Mouse (Mus musculus): ENCODE results near the gene Opn3. TPM values are rescaled to one million over a fixed set of nuclear protein-coding genes. Genes with fewer than 3 reads are reported as not detected.

The Opn3 gene
- total RNA-seq (2021): 1 to 10 TPM; 5.1 to 5.5 TPM
- long read RNA-seq, experiment 1, transcript Opn3-201 (4 exons, 1,913 nt): major isoform, 12 of 12 reads
- long read RNA-seq, experiment 1, partial matches to known transcripts: 0 of 12 reads
- long read RNA-seq, experiment 1, other reads (novel, unspliced or antisense): 0 of 12 reads
- long read RNA-seq, experiment 2, transcript Opn3-201 (4 exons, 1,913 nt): major isoform, 8 of 8 reads
- long read RNA-seq, experiment 2, partial matches to known transcripts: 0 of 8 reads
- long read RNA-seq, experiment 2, other reads (novel, unspliced or antisense): 0 of 8 reads

- DNase-seq: peak; percentile 100
Observed at GRCm38 (mm10) chr1:175692246-175692996, at the start of gene Opn3, which contains the start of gene Chml. Gene Opn3, minus strand, starts transcription at chr1:175692776. Gene Chml, minus strand, starts transcription at chr1:175692901.

- no peak for DNase-seq
Observed at GRCm38 (mm10) chr1:175725771-175726170, 33.2 kb upstream of the Opn3 start.

GRCm38 (mm10) chr1:175716832-175717231 is 24.3 kb upstream of the Opn3 start:
- peak; percentile 28 for DNase-seq

GRCm38 (mm10) chr1:175712338-175712909 is 19.8 kb upstream of the Opn3 start:
- DNase-seq: peak; percentile 77

GRCm38 (mm10) chr1:175708013-175708412 is 15.4 kb upstream of the Opn3 start:
- no peak for DNase-seq

- no peak for DNase-seq
Observed at GRCm38 (mm10) chr1:175707599-175707998, 15.0 kb upstream of the Opn3 start.

GRCm38 (mm10) chr1:175701145-175701544 is 8.6 kb upstream of the Opn3 start:
- DNase-seq: no peak

- no peak for DNase-seq
Observed at GRCm38 (mm10) chr1:175699796-175700195, 7.2 kb upstream of the Opn3 start.

GRCm38 (mm10) chr1:175699375-175699774 is 6.8 kb upstream of the Opn3 start:
- DNase-seq: no peak

GRCm38 (mm10) chr1:175698293-175698692 is 5.7 kb upstream of the Opn3 start, which contains the start of gene Wdr64:
Gene Wdr64, plus strand, starts transcription at chr1:175698593.
- no peak for DNase-seq

GRCm38 (mm10) chr1:175693429-175693960 is 919 bp upstream of the Opn3 start:
- no peak for DNase-seq

- no peak for DNase-seq
Observed at GRCm38 (mm10) chr1:175692997-175693361, 403 bp upstream of the Opn3 start.

GRCm38 (mm10) chr1:175691686-175692245 is 810 bp downstream of the Opn3 start:
- peak; percentile 14 for DNase-seq

- DNase-seq: no peak
Observed at GRCm38 (mm10) chr1:175680995-175681394, 11.6 kb downstream of the Opn3 start.

GRCm38 (mm10) chr1:175677459-175677858 is 15.1 kb downstream of the Opn3 start:
- no peak for DNase-seq

GRCm38 (mm10) chr1:175675116-175675515 is 17.5 kb downstream of the Opn3 start:
- DNase-seq: no peak

GRCm38 (mm10) chr1:175673563-175674325 is 18.8 kb downstream of the Opn3 start:
- no peak for DNase-seq

GRCm38 (mm10) chr1:175671626-175672025 is 20.9 kb downstream of the Opn3 start:
- no peak for DNase-seq

- no peak for DNase-seq
Observed at GRCm38 (mm10) chr1:175670042-175670441, 22.5 kb downstream of the Opn3 start.

GRCm38 (mm10) chr1:175669456-175669855 is 23.1 kb downstream of the Opn3 start:
- DNase-seq: no peak

- DNase-seq: peak; percentile 13
Observed at GRCm38 (mm10) chr1:175668666-175669405, 23.7 kb downstream of the Opn3 start.
